Mouse (Mus musculus) bone marrow macrophage, adult 2 months (primary cell): ENCODE measurements at regions not wholly inside any gene's neighbourhood (a gene's known extent, or its start where the extent isn't known, plus 50 kb on each side); places are given as distances from the start of the nearest gene placed in this dataset.

Experiments
- CTCF ChIP-seq: IDR thresholded peaks from 2 replicates; pipeline ENCODE4 v1.5.1; 2012; ENCODE audit warnings: low read depth, mild to moderate bottlenecking, low read length, moderate library complexity
- POLR2A ChIP-seq: IDR thresholded peaks from 2 replicates; pipeline ENCODE4 v1.6.1; 2012; ENCODE audit warnings: mild to moderate bottlenecking, low read depth, low read length, borderline replicate concordance

DNA sequence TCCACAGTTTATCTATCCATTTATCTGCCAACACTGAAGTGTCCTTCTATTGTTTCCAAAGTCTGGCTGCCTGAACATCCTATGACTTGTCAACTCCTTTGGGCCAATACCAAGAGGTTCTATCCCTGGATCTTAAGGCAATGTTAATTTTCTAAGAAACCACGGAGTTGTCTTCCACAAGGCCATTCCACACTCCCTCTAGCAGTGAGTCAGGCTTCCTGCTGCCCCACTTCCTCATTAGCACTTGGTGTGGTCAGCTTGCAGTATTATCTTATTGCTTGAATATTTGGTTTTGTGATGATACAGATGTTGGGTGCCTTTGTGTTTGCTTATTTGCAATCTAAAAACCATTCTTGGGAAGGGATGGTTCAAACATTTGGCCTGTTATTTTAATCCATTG, 87.5 kb upstream of the Ppp2r2d start:
- TF ChIP-seq CTCF = no peak
- TF ChIP-seq POLR2A = no peak
